Mouse (Mus musculus): ENCODE measurements around the gene Gm5447.

The Gm5447 gene

DNA sequence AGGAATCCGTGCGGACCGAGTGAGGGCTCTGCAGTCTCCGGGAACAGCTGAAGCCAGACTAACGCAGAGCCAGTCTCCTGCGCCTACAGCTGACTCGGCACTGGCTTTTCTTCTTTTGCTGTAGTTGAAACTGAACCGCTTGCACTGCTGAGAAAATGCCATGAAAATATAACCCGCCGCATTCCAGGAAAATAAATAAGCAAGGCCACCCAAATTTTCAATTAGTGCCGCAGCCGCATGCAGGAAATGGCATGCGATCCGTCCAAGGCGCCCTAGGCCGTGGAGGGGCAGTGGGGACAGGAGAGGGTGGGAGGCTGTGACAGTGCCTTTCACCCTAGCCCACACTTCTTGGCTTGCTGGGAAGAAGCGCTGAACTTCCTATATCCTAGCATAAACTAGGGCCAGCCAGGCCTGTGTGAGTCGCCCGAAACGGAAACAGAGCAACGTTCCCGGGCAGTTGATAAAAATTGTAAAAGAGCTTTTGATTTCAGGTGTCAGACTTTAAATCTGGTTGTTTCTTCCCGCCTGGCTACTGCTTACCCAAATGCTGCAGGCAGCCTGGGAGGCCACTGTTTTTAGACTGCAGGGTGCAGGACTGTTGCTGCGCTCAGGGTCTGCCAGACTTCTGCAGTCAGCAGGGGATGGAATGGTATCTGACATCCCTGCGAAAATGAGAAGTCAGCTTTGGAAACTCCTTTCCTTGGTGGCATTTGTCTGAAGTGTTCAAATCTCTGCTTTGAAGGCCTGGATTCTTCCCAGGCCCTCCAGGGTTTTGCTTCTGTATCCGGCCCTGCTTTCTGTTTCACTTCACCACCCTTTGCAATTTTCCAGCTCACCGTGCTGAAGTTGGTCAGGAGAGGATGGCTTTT lies 11.8 kb downstream of the Gm5447 start:
- DNase-seq (ENCODE audit: low read depth, low spot score) = peak; percentile 46

DNA sequence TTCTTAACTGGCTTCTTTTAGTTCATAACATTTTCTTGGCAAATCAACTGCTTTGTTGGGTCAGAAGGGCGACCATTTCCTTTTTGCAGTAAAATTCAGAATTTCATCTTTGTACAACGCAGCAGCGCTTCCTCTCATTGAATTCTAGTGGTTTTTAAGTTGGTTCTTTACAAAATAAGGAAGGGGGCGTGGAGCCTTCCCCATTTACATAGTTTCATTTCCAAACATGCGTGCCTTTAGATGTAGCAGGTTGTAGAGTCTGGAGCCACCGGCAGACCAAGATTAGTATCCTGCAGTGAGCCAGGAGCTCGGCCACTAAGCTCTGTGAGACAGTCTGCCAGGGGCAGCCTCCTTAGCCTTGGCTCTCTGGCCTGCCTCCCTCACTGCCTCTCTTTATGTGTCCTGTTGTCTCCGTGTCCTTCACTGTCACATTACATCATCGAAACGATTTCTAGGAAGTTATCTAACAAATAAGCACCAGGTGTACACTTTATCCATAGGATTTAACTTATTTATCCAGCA lies 13.0 kb downstream of the Gm5447 start:
- DNase-seq (ENCODE audit: low read depth, low spot score) = no peak

DNA sequence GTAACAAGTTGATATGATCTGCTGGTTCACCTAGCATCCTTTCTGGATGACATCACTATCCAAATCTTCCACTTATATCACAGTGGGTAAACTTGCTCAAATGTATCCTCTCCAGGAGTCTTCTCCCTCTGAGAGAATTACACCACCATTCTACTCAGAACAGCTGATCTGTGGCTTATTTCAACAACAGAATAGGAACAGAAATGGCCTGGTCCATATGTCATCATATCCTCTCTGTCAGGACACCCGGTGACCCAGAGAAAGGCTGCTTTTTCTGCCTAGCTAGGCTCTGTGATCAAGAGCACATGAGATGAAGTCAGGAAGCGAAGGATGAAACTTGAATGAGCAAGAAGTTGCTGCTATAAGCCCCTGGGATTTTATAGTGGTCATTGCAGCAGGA lies 13.7 kb downstream of the Gm5447 start:
- DNase-seq (ENCODE audit: low read depth, low spot score) = no peak

DNA sequence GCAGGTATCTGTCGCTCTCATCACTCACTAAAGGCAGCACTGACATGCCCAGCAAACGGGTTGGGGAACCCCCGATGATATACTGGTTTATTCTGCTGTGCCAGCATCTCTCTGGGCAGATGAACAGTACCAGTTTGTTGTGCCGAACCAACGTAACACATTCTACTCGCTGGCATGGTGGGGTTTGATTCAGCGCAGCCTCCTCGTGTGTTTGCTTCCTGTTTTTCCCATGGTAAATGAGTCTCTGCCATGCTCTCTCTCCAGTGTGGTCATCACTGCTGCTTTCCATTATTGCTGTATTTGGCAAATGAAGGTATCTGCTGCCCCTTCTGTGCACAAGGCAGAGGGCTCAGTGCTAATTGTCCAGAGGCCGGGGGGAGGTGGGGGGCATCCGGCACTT lies 15.7 kb downstream of the Gm5447 start:
- DNase-seq (ENCODE audit: low read depth, low spot score) = no peak

DNA sequence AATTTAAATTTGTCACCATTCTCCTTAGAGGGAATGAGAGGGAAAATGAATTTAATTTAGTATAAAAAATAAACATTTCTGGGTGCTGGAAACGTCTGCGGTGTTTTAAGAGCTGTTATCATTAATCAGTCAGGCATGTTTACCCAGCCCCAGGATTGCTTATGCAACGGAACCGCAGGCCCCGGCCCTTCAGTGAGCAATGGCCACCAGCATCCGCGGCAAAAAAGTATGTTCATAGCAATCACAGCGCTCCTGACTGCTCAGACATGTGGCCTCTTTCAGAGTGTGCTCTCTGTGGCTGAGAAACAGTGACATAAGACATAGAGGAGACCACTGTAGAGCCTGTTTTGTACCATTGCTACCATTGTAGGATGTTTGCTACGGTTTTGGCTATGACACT lies 16.2 kb downstream of the Gm5447 start:
- no peak for DNase-seq (ENCODE audit: low read depth, low spot score)

DNA sequence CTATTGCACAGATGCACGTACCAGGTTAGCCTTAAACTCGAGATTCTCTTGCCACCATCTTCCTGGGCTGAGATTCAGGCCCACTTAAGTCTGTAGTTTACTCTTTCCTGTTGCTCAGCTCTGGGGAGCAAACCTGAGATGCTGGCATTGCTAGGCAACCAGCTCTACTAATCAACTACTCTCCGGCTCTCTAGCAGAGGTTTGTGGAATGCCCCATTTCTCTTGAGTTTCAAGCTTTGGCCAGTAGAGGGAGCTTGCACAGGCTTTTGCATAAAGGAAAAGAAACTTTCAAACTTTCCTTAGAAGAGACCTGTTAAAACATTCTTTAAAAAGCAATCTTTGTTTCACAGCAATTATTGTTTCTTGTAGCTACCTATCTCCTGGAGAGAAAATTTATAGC lies 19.8 kb downstream of the Gm5447 start:
- DNase-seq (ENCODE audit: low read depth, low spot score) = peak; percentile 85

DNA sequence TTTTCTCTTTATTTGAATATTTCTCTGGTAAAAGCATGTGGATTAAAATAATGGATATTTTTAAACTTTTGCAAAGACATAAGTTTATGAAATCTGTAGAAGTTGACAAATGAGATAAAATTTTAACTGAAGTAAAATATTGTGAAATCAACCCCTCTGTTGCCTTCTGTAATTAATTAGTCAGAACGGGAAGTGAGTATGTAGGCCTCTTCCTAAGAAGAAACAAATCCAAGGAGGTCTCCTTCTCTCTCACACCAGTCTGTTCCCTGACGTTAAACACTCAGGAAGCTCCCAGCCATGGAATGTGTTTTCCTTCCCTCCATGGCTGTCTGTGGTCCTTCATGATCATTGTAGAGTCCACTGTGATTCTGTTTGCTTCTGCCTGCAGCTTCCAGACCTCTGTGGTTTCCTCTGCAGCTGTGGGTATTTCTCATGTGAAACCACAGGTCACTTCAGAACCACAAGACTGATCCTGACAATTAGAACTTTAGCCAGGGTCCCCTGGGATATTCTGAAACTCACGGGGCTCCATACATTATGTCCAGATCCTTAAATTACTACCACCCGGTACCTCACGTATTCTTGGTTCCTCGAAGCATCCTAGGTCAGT lies 20.4 kb downstream of the Gm5447 start:
- no peak for DNase-seq (ENCODE audit: low read depth, low spot score)

DNA sequence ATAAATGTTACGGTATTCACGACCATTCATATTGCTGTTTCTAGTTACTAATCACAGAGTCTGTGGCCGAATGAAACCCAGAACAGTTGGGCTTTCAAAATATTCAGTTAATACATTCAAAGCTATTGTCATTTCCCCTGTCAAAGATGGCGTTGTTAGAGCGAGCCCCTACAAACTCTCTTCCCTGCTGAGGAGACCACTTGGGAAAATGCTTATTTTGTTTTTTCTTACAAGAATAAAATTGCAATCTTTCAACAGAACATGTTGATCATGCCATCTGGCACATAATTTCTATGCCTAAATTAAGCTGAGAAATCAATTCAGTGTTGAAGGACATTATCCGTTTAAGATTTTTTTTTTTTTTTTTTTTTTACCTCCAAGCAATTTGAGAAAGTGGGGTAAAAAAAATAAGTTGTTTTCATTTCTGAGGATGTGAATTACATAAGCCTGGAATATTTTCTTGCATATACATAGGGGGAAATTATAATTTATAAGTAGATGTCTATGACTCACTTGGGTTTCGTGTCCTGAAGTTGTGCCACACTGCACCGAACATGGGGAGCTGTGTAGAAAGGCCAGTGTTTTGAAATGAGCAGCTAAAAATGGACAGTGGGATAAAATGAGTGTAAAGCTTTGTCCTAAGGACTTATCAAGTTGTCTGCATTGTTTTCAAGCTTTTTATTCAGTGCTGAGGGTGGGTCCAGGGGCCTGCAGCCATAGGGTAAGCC lies 23.7 kb downstream of the Gm5447 start:
- no peak for DNase-seq (ENCODE audit: low read depth, low spot score)

DNA sequence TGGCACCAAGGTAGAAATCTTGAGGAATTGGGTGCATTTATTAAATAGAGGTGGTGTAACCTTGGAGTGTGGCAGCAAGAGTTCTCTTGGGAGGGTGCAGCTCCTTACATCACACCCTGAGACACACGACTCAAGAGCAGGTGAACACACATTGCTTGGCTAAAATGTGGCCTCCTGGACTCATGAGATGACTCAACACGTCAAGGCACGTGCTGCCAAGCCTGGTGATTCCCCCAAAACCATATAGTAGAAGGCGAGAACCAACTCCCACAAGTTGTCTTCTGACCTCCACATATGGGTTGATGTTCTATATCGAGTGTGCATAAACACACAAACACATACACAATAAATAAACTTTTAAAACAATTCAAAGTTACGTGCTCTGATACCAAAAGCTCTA lies 25.8 kb downstream of the Gm5447 start:
- DNase-seq (ENCODE audit: low read depth, low spot score) = no peak

DNA sequence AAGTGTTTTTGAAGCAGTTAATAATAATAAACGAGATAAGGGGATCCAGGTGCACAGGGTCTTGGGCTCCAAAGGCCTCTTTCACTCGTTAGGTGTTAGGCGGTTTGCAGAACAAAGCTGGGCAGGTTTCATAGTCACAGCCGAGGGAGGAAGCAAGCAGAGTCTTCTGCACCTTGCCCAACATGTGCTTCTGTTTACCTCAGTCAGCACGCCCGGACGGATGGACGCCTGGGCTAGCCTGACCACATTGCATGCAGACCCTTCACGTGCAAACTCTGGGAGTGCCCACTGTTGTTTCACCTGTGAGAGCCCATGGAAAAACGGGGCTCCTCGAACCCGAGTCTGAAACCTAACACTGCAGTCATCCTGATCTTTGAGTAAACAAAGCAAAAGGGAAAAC lies 30.5 kb downstream of the Gm5447 start:
- no peak for DNase-seq (ENCODE audit: low read depth, low spot score)

DNA sequence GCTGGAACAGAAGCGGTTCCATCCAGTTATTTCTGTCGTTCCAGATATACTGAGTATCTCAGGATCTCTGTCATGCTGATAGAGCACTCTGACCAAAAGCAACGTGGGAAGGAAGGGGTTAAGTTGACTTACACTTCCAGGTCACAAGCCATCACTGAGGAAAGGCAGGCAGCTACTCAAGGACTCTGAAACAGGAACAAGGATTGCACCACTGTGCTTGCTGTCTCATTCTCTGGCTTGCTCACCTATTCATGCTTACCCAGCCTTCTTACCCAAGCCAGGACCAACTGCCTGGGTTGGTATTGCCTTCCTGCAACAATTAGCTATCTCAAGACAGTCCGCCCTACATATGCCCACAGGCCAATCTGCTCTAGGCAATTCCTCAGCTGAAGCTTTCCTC lies 31.0 kb downstream of the Gm5447 start:
- DNase-seq (ENCODE audit: low read depth, low spot score) = no peak

DNA sequence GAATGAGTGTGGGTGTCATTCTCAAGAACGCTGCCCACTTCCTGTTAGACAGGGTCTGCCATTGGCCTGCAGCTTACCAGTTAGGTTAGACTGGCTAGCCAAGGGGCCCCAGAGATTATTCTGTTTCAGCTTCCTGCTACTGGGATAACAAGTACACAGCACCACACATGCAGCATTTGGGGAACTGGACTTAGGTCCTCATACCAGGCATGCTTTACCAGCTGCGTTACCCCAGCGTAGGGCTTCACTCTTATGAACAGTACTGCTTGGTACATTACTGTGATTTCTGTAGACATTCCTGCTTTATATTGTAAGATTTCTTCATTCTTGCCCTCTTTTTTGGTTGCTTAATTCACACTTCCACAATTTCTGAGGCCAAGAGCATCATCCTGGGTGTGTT lies 43.5 kb downstream of the Gm5447 start:
- no peak for DNase-seq (ENCODE audit: low read depth, low spot score)

DNA sequence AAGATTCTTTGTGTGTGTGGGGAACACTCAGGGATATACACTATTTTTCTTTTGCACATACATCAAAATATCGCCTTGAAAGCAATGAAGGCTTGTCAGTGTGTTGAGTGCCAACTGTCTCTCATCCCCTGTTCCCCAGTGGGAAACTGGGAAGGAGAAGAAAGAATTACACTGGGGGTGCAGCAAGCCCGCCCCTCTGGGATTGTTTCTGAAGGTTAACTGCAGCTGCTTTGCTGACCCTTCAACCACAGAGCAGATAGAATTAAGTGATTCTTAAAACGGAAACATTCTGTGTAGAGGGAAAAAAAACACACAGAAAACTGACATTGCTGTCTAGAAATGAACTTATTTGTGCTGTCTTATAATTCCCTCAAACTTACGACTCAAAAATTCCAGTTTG lies 47.5 kb downstream of the Gm5447 start:
- no peak for DNase-seq (ENCODE audit: low read depth, low spot score)

DNA sequence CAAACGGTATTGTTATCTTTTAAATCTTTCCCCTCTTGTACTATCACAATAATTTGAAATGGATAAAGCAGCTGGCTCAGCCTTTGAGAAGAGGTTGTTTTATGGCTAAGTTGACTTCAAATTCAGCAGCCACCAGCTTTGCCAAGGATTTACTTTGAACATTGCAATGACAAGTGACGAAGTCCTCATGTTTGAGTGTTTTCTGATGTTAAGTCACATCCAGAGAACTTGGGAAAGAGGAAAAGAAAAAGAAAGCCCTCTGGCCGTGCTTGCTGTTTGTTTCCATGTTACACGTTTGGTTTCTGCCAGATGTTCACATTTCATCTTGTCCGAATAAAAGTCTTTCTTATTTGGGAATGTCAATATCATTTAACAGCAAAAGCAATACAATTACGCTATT lies 47.9 kb downstream of the Gm5447 start:
- no peak for DNase-seq (ENCODE audit: low read depth, low spot score)

DNA sequence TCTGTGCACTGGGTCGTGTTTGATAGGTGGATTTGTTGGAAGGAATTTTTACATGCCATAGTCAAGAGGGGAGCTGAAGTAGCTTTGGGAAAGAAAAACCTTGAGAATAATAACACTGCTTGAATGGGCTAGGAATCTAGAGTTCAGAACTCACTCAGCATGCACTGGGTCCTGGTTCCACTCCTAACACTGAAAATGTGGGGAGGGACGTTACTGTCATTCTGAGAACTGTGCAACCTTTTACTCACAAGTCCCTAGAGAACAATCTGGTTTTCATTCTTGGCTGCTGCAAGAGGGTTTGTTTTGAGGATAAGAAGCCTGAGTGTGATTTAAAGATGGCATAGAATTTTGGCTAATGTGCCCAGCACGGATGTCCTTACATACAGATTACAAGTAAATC lies 49.7 kb downstream of the Gm5447 start:
- no peak for DNase-seq (ENCODE audit: low read depth, low spot score)
